In genomic region chr1:134636684-134637083, GRCm38 (mm10) we compare ENCODE assay signal across 9 mouse cellular contexts. TPM values are rescaled to one million over a fixed set of nuclear protein-coding genes. Genes with fewer than 3 reads are reported as not detected.
A peak's percentile ranks its signal among the peaks of the same experiment; 100 is the strongest.
DNase-seq lines count a peak whose midpoint lies in the region; ATAC-seq and TF ChIP-seq lines count a peak whose summit lies in the region.
"Had no signal": no experiment of that assay in that cellular context is flagged by ENCODE, and none has a peak within 500 bp of the region (broad histone marks: within the 10 kb centered on the region; RNA-seq: fewer than 3 reads in every experiment).

No protein-coding gene starts in this region.

- no peak for ATAC-seq in kidney, embryonic 14.5 days (ENCODE audit: low FRiP score, low TSS enrichment)
- peak; percentile 34; the same call in 1 of the 2 replicates for ATAC-seq in hindbrain, embryonic 16.5 days
- 0 out of 2 replicates have a peak, but pooled peaks have one; percentile 17 for ATAC-seq in midbrain, embryonic 12.5 days (ENCODE audit: low FRiP score, low read depth)
- ATAC-seq in frontal cortex, adult (ENCODE audit: low TSS enrichment) = no peak

- no peaks in the 10 kb centered on the region for H3K27me3 ChIP-seq in kidney, embryonic 14.5 days (ENCODE audit: control insufficient read depth, insufficient read depth, low read length)
- H3K27me3 ChIP-seq in E14TG2a.4 (ENCODE audit: insufficient read depth, low read length) = no peaks in the 10 kb centered on the region
- no peaks in the 10 kb centered on the region for H3K27me3 ChIP-seq in hindbrain, embryonic 16.5 days (replicated peaks; ENCODE audit: control insufficient read depth, insufficient read depth, low read length)
- peaks cover 1% of the 10 kb centered on the region; the same call in 1 of the 2 replicates for H3K27me3 ChIP-seq in midbrain, embryonic 12.5 days

- H3K4me2 ChIP-seq in kidney, embryonic 14.5 days (replicated peaks; ENCODE audit: low read depth, low read length) = no peak overlapping the region
- H3K4me2 ChIP-seq in hindbrain, embryonic 16.5 days (ENCODE audit: low read length) = no peak overlapping the region
- no peak overlapping the region for H3K4me2 ChIP-seq in midbrain, embryonic 12.5 days (replicated peaks)

- peak; percentile 35 for DNase-seq in kidney, adult 9 months
- peak; percentile 66 for DNase-seq in brain, adult 2 months (ENCODE audit: low read depth, low spot score)
- DNase-seq in gastrocnemius, adult 8-10 months (ENCODE audit: low spot score in 2 of 2) = no peak

- H3K4me1 ChIP-seq in kidney, embryonic 14.5 days (ENCODE audit: control insufficient read depth, insufficient read depth, low read length) = peaks cover 2% of the 10 kb centered on the region; the same call in 1 of the 2 replicates
- H3K4me1 ChIP-seq in E14TG2a.4 (replicated peaks; ENCODE audit: low read depth, low read length) = peaks cover 55% of the 10 kb centered on the region
- no peaks in the 10 kb centered on the region; the same call in 1 of the 2 replicates for H3K4me1 ChIP-seq in hindbrain, embryonic 16.5 days (ENCODE audit: control insufficient read depth, insufficient read depth, low read depth, low read length)
- 0 out of 2 replicates have a peak, but pooled peaks cover 6% of the 10 kb centered on the region for H3K4me1 ChIP-seq in midbrain, embryonic 12.5 days

- no peak overlapping the region for H3K9ac ChIP-seq in kidney, embryonic 14.5 days (ENCODE audit: low read depth, low read length)
- H3K9ac ChIP-seq in hindbrain, embryonic 16.5 days (ENCODE audit: low read depth, low read length) = no peak overlapping the region
- H3K9ac ChIP-seq in midbrain, embryonic 12.5 days (replicated peaks) = no peak overlapping the region

- TF ChIP-seq CTCF in E14TG2a.4 (conservative IDR thresholded peaks at IDR 0.05; ENCODE audit: low read length) = peak; percentile 45

- H3K9me3 ChIP-seq in kidney, embryonic 14.5 days (ENCODE audit: control insufficient read depth, low read length) = no peaks in the 10 kb centered on the region
- no peaks in the 10 kb centered on the region for H3K9me3 ChIP-seq in E14TG2a.4 (ENCODE audit: low read length)
- H3K9me3 ChIP-seq in hindbrain, embryonic 16.5 days (ENCODE audit: control insufficient read depth, low read length) = no peaks in the 10 kb centered on the region
- H3K9me3 ChIP-seq in midbrain, embryonic 12.5 days = no peaks in the 10 kb centered on the region

- H3K4me3 ChIP-seq in kidney, embryonic 14.5 days (ENCODE audit: low read length) = no peak overlapping the region
- no peak overlapping the region for H3K4me3 ChIP-seq in E14TG2a.4 (replicated peaks; ENCODE audit: low read length)
- no peak overlapping the region for H3K4me3 ChIP-seq in hindbrain, embryonic 16.5 days (ENCODE audit: low read length)
- no peak overlapping the region for H3K4me3 ChIP-seq in midbrain, embryonic 12.5 days
- H3K4me3 ChIP-seq: myocyte had no signal

- H3K36me3 ChIP-seq in kidney, embryonic 14.5 days (ENCODE audit: control insufficient read depth, insufficient read depth, low read length) = peaks cover 22% of the 10 kb centered on the region
- H3K36me3 ChIP-seq in E14TG2a.4 (ENCODE audit: insufficient read depth, low read length) = peaks cover 50% of the 10 kb centered on the region
- H3K36me3 ChIP-seq in hindbrain, embryonic 16.5 days (ENCODE audit: control insufficient read depth, insufficient read depth, low read length) = peaks cover 16% of the 10 kb centered on the region
- peaks cover 37% of the 10 kb centered on the region for H3K36me3 ChIP-seq in midbrain, embryonic 12.5 days

- no peak overlapping the region for H3K27ac ChIP-seq in kidney, embryonic 14.5 days (ENCODE audit: low read depth, low read length)
- no peak overlapping the region for H3K27ac ChIP-seq in hindbrain, embryonic 16.5 days (ENCODE audit: low read depth, low read length)
- H3K27ac ChIP-seq in midbrain, embryonic 12.5 days (replicated peaks) = no peak overlapping the region

- WGBS in kidney, embryonic 14.5 days = 14% methylated on average over 3 of the region's 3 CpGs
- 13% methylated on average over 3 of the region's 3 CpGs for WGBS in hindbrain, embryonic 16.5 days
- WGBS in midbrain, embryonic 12.5 days = 8% methylated on average over 3 of the region's 3 CpGs

RNA-seq across cellular contexts. Expression of gene Syt2, which starts 9.8 kb away (rescaled TPM):
- 1.2 and 1.3 TPM in 2 replicates for polyA plus RNA-seq in kidney, embryonic 14.5 days (2014; fragmentation: Nextera tagmentation; extraction: Ambion mirVana)
- 11.9 and 14.9 TPM in 2 replicates for polyA plus RNA-seq in hindbrain, embryonic 16.5 days (2015; fragmentation: Nextera tagmentation; extraction: Ambion mirVana)
- polyA plus RNA-seq in midbrain, embryonic 12.5 days (2016; fragmentation: Nextera tagmentation; extraction: Ambion mirVana) = 2.7 and 3.5 TPM in 2 replicates
- under 1 TPM in 1 of 4 experiments, not detected in 3; 0.02 TPM for total RNA-seq in gastrocnemius, adult 8-10 months (2022)

Comparison
In these comparisons a context has a peak if more than half of its experiments do, and no peak if none do; other contexts are left out.
1. DNase-seq: peak in kidney, adult 9 months (single experiment) and brain, adult 2 months (single experiment); none in gastrocnemius, adult 8-10 months (0 of 2).
2. ATAC-seq: peak in hindbrain, embryonic 16.5 days (single experiment) and midbrain, embryonic 12.5 days (single experiment); none in kidney, embryonic 14.5 days (single experiment) and frontal cortex, adult (single experiment).